Mouse (Mus musculus) heart, adult 8-10 months (tissue): Measurements from ENCODE around the gene Igf2bp2. TPM values are rescaled to one million over a fixed set of nuclear protein-coding genes. Genes with fewer than 3 reads are reported as not detected.

ENCODE experiments used
- DNase-seq: peaks from one replicate; pipeline ENCODE4 v3.0.0; 2022; ENCODE audit warnings: low spot score
- total RNA-seq, 4 experiments: library from RNA; stranded (reverse); gene quantifications; 2 replicates each; pipeline ENCODE4 v1.2.4; 2022

Gene Igf2bp2
- total RNA-seq, 4 experiments from 2014 or later: 3.6 to 4.4 (median 3.9) TPM

DNA sequence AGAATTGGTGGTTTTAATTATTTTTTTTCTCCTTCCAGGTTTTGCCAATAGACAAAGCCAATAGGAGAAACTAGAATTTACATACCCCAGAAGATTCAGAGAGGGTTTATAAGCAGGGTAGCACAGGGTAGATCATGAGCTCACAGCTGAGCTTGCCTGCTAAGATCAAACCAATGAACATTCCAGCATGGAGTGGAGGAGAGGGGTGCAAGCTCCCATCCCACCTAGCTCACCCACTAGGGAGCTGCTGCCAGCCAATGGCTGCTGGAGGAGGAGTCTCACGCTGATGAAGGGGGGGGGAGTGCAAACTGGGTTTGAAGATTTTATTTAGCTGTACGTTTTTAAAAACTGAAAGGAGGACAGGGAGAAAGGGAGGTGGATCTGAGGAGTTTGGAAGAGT lies 14.0 kb downstream of the Igf2bp2 start:
- DNase-seq: no peak

DNA sequence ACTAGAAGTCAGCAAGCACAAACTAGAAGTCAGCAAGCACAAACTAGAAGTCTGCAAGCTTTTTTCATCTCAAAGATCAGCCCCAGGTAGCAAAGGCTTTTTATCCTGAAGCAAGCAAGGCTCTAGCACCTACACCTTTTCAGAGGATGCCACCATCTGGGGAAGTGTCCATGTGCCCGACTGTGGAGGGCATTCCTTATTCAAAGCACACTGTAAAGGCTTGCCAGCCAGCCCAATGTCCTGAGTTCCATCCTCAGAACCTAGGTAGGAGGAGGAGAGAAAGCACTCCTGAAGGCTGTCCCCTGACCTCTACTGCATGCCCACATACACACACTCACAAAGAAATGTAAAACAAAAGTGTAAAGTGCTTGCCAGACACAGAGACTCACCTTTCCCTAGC lies 16.0 kb downstream of the Igf2bp2 start:
- no peak for DNase-seq

DNA sequence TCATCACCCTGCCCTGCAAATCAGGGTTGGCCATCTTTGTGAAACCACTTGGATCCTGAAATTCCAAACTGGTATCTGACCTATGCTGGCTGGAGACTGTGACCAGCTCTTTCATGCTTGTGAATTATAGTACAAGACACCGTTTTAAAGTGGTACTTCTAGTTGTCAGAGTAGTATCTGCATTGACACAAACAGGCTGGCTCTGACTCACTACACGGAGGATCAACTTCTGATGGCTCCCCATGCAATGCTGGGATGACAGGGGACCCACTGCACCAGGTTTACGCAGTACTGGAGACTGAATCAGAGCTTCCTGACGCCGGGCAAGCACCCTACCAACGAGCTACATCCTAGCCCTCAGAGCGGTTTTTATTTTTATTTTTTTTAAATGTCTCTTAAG lies 17.0 kb downstream of the Igf2bp2 start:
- no peak for DNase-seq

DNA sequence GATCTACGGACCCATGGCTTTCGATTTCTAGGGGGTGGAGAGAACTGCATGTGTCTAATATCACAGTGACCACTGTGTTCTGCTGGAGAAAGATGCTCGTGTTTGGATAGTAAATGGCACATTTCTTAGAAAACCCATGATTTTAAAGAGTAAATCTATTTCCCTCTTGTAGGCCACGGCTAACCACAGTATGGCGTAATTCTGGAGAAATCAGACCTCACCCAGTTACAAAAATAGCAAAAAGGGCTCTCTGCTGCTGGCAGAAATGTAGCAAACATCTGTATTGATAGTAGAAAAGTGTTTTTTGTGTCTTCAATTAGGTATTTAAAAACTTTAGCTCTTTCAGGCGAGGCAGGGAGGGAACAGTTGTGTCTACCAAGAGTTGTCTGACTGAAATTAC lies 18.6 kb downstream of the Igf2bp2 start:
- DNase-seq: no peak

DNA sequence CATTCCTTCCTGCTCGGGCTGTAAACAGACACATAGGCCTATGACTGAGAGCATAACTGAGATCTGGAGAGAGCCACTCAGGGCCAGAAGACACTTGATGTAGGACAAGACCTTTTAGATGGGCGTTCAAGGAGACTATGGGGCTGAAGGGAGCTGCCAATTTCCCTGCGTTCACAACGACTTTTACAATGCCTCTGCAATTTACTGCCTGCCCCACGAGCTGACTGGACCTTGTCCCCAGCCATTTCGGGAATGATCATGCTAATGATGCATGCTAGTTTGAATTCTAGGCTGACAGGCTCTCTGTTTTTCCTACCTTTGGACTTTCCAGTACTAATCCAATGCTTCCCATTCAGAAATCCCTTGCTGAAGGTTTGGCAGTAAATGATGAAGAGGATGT lies 22.2 kb downstream of the Igf2bp2 start:
- DNase-seq: no peak

DNA sequence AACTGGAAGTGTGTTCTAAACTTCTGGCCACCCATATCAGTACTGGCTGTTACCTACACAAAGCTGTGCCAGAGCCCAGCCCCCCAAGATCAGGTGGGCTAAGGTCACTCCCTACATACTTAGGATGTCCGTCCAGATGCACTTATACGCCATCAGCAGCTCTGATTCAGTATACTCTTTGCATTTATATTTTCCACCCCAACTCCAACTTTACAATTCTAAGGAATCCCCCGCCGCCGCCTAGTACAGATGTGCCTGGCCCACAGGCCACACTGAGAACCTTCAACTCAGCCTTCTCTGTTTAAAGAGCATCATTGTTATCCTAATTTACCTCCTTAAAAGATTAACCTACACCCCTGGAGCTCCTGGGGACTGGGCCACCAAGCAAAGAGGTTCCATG lies 23.3 kb downstream of the Igf2bp2 start:
- no peak for DNase-seq

DNA sequence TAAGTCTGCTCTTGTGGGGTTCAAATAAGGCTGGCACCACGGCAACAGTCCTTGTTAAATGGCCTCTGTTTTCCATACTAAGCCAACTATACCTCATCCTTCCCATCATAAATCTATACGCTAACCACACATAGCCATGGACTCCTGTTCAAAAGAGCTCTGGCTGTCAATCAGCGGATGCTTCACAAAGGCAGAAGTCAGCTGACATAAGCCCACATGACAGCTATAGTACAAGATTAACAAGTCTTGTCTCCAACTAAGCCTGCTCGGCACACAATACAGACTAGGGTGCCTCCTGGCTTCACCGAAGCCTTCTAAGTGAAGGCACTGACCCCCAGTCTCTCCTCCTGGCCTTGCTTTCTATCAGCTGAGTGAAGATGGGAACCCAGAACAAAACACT lies 26.9 kb downstream of the Igf2bp2 start:
- DNase-seq: no peak

DNA sequence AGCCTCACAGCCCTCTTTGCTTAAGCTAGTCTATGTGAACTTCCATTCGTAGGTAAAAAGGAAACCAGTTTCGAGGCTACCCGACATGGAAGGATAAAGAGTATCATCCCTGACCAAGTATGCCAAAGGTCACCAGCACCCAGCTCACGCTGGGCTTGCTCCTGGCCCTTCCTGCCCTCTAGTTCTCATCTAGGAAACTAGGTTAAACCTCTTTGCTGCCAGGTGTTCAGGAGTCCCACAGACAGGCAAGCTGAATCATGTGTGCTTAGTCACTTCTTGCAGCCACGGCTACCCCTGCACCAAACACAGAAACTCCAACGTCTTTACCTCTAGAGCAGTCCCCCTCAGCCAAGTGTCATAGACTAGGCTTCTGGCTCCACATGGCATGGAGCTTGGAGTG lies 31.8 kb downstream of the Igf2bp2 start:
- DNase-seq: no peak

DNA sequence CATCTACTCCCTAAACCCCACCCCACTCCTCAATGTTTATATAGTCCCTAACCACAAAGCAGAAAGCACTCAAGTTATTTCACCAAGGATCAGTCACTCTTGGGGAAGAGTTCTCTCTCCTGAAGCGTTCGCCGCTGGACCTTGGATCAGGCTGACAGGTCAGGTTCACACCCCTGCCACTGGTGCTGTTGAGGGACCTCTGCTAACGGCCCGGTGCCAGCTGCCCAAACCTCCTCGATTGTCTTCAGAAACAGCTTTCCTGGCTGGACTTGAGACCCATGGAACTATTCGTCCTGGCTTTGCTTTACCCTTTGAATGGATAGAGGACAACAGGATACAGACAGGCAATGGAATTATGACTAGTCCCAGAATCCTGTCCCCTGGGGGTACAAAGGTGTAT lies 33.6 kb downstream of the Igf2bp2 start:
- DNase-seq: no peak

DNA sequence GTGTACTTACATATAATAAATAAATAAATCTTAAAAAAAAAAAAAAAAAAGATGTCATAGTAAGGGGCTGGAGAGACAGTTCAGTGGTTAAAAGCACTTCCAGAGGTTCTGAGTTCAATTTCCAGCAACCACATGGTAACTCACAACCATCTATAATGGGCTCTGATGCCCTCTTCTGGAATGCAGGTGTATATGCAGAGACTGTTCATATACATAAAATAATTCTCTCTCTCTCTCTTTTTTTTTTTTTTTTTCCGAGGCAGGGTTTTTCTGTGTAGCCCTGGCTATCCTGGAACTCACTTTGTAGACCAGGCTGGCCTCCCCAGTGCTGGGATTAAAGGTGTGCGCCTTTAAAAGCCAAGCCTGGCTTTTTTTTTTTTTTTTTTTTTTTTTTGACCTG lies 34.5 kb downstream of the Igf2bp2 start:
- DNase-seq: no peak

DNA sequence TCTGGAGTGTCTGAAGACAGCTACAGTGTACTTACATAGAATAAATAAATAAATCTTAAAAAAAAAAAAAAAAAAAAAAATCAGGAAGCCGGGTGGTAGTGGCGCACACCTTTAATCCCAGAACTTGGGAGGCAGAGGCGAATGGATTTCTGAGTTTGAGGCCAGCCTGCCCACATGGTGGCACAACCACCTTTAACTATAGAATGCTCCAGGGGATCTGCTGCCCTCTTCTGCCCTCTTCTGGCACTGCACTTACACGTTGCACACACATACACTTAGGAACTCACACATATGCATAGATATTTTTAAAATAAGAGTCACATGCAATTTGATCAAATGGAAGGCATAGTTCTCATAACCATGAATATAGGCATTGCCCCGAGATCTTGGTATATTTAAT lies 35.3 kb downstream of the Igf2bp2 start:
- DNase-seq: no peak

DNA sequence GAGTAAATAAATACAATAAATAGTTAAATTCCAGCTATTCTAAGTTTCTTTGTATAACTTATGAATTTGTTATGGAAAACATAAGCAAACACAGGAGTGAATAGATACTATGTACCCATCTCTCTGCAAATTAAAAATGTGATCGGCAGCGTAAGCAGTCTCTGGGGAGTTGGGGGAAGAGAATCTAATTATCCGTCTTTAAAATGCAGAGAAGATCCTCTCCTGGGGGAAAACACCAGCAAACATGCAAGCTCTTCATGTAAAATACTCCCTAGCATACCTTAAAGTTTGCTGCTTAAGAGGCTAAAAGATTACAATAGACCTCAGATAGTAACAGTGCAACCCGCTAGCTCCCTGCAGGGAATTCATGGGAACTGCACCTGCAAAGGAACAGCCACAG lies 36.2 kb downstream of the Igf2bp2 start:
- no peak for DNase-seq

DNA sequence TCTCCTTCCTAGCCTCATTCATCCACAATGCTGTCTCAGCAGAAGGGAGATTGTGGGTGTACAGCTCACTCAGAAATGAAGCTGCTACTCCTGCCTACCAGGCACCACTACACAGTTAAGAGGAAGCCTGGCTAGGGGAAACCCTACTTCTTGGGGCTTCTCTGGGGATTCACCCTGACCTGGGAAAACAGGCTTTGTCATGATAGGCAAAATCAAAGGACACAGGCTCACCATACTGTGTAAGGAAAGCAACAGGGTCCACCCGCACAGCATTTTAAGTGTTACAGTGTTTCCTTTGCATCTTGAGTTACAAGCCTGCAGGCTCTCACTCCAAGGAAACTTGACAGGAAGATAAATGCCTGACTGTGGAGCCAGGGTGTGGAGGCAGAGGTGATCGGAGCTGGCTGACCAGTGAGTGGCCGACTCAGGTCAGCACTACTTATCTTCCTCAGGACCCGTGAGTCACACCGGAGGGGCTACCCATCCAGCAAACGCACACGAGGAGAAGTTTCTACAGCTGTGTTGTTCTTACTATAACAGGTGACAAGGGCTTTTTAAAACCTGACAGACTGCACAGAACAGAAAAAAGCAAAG lies 38.7 kb downstream of the Igf2bp2 start:
- no peak for DNase-seq

DNA sequence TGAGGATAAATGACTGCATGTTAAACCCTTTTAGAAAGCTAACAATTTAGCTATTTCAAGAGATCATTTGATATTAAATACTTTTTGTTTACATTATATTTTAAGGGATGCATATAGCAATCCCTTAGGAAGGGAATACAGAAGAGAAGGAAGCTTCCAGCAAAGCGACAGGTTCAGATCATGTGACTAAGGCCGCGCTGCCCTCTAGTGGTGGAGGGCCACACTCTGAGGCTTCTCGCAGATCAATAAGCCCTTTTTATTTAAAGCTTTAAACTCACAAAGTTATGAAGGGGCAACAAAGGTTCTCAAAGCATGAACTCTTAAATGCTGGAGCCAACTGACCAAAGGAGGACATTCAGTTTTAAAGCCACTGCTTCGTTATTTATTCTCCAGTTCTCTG lies 39.4 kb downstream of the Igf2bp2 start:
- peak; percentile 41 for DNase-seq

DNA sequence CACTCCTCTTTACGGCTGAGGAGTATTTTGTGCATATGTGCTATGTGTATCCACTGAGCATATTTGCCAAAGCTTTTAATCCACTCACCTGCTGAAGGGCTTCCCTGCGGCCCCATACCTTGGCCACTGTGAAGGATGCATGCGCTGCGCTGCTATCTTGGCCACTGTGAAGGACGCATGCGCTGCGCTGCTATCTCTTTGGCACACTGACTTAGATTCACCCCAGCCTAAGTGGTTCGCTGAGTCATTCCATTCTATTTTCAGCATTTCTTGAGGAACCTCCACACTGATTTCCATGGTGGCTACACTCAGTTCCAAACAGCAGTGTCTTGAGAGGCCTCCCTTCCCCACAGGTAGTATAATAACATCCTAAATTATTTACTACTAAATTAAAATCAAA lies 42.0 kb downstream of the Igf2bp2 start:
- DNase-seq: peak; percentile 35

DNA sequence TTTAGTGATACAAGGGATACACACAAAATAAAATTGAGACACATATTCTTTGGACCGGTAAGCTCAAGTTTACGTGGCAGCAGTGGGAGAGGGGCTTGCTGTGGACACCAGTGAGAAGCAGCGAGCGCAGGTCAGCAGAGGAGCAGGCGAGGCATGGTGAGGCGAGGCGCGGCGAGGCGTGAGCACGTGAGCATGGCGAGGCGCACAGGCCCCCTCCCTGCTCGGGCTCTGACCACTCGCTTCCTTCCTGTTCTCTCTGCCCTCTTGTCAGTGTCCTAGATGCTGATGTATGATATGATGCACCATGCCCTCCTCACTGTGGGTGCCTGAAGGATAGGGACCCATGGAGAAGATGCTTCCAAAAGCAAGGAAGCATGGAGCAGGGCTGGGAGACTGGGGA lies 43.6 kb downstream of the Igf2bp2 start:
- DNase-seq: no peak

DNA sequence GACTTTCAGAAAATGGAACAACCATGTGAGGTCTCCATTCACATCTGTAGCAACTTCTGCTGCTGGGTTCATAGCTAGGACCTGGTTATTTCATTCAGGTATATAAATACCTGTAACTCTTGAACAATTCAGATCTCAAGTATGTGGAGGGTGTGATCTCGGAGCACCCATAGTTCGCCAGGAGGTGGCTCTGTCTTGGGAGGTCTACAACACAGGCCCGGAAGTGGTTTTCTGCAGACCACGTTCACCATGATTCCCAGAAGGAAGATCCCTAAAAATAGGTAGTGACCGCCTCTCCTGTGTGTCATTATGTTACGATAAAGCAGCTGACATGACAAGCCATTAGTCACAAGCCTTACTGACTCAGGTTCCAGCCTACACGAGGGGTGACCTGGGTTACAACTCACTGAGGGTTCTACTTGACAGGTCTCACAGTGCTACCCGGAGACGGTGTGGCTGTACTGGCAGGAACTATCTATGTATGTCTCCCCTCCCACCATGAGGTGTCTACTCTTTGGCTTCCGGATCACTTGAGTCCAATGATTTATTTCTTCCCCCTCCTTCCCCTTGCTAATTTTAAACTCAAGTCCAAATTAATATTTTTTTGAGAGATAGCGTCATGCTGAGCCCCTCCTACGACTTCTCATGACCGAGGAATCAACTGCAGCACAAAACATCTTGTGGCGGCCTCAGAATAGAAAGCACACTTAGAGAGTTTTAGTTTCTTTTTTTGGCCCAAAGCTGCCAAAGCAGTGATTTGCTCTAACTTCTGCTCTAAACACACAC lies 44.2 kb downstream of the Igf2bp2 start:
- peak; percentile 26 for DNase-seq

DNA sequence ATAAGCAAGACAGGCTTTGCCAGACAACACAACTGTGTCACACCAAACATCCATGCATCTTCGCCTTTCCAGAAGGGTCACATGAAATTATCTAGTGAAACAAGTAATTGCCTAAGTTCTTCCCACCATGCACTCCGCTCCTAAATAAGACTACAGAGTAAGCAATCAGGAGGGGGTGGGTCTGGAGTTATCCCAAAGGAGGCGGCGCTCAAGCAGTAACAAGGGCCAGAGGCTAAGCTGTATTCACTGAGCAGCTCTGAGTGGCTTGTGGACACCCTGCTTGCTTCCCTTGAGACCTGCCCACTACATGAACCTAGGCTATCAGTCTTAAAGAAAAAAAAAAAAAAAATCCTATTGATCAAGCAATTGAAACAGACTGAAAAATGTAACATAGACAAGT lies 44.9 kb downstream of the Igf2bp2 start:
- no peak for DNase-seq

DNA sequence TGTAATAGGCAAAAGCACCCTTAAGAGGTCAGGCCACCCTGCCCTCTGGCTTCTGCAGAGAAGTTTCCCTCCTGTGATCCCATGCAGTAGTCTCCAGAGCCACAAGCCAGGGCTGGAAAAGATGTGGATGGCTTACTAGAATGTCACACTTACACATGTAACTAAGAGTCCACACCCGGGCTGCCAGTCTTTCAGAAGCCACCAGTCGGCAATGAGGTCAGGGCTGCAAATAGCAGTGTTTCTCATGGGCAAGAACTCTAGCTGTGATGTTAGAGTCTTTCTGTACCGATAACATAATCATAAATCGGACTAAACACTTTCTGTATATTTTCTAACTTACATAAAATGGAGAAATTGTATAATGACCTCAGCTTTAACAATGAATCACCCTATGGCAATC lies 46.4 kb downstream of the Igf2bp2 start:
- peak; percentile 38 for DNase-seq

DNA sequence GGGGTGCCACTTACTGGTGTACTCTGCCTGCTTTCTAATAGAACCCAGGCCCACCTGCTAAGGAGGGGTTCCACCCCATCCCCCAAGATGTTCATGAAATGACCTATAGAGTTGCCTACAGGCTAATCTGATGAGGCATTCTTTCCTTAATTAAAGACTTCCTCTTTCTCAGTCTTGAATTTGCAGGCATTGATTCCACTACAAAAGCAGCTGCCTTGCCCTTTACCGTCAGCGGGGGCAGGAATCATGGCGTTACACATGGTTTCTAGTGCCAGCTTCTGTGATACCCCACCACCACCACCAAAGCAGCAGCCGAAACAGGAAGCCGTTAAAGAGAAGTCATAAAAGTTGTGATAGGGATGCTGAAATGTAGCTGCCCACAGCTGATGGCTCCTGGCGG lies 47.0 kb downstream of the Igf2bp2 start:
- DNase-seq: no peak

DNA sequence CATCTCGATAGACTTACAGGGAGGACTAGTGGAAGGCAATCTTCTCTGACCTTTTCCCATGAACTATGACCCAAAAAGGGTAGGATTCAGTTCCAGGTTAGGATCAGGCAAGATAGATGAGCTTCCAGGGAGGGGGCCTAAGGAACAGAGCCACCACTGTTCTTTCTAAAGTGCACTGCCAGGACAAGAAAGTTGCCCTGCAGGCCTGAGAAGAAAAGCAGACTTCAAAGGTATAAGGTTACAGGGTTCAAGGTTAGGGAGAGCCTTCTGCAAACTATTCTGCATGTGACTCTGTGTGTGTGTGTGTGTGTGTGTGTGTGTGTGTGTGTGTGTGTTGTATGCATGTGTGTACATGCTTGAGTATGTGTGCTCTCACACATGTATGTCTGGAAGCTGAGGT lies 53.1 kb downstream of the Igf2bp2 start:
- DNase-seq: no peak

DNA sequence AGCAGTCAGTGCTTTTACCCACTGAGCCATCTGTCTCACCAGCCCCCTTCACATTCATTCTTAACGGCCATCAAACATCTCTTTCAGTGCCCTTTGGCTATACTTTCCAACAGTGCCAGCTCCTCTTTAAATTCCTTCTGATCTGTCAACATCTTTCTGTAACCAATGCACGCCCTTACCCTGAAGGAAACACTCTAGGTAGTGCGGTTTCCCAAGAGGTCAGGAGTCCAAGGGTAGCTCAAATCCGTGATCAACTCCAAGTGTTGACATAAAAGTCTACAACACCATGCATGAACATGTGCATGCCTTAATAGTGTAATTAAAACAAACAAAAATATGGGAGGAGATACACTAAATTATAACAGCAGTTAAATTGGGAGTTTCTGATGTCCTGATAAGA lies 53.9 kb downstream of the Igf2bp2 start:
- no peak for DNase-seq

DNA sequence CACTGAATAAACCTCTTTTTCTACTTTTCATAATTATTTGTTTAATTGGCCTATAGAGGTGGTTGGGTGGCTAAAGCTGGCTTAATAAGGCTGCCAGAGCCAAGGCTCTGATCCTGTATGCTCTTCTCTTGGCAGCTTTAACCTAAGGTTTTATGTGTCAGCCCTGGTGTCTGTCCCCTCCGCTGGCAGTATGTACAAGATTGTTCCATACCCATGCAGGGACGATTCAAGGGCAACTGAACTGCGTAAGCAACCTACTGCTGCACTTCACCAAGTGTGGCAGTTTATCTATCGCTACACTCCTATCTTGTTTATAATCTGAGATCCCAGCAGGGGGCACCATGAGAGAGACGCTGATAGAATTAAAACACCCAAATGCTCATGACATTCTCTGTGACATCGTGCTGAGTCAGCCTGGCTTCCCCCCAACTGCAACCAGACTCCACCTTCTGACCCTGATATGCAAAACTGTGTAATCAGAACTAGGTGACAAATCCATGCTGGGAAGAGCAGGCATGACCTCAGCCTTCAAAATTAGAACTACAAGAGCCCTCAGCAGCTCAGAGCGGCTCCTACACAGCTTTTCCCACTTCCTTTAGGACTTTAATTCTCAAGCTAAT lies 55.1 kb downstream of the Igf2bp2 start:
- peak; percentile 74 for DNase-seq
